Mouse (Mus musculus): ENCODE measurements around the gene Gm26657.

GRCm38 (mm10) chr4:56741041-56741493, 1.2 kb downstream of the Gm26657 start, which contains the start of gene Actl7b:
- TF ChIP-seq CTCF (IDR thresholded peaks at IDR 0.05; ENCODE audit: control insufficient read depth, insufficient read depth, insufficient read length) (no peak), MAX (IDR thresholded peaks at IDR 0.05) (no peak), CEBPB (IDR thresholded peaks at IDR 0.05; ENCODE audit: low read depth) (no peak), USF1 (IDR thresholded peaks at IDR 0.05; ENCODE audit: low read depth) (no peak), FOSL1 (IDR thresholded peaks at IDR 0.05; ENCODE audit: insufficient read depth, low read length, poor library complexity, severe bottlenecking) (no peak)

Data from C2C12 (cell line).